Comparison of ENCODE assay signal across 10 mouse cellular contexts in genomic region chr9:68357231-68357630, GRCm38 (mm10).
A peak's percentile ranks its signal among the peaks of the same experiment; 100 is the strongest.
DNase-seq lines count a peak whose midpoint lies in the region; ATAC-seq and TF ChIP-seq lines count a peak whose summit lies in the region.
"Had no signal": no experiment of that assay in that cellular context is flagged by ENCODE, and none has a peak within 500 bp of the region (broad histone marks: within the 10 kb centered on the region; RNA-seq: fewer than 3 reads in every experiment).

No protein-coding gene starts in this region.

- H3K4me2 ChIP-seq in midbrain, embryonic 14.5 days (ENCODE audit: low read length), result no peak overlapping the region
- H3K4me2 ChIP-seq in midbrain, embryonic 15.5 days, result no peak overlapping the region
- no peak overlapping the region for H3K4me2 ChIP-seq in lung, postnatal 0 days (replicated peaks; ENCODE audit: low read depth, low read length)
- H3K4me2 ChIP-seq: liver, embryonic 12.5 days had no signal

- no peak overlapping the region for H3K4me3 ChIP-seq in midbrain, embryonic 14.5 days (replicated peaks; ENCODE audit: low read depth, low read length)
- no peak overlapping the region for H3K4me3 ChIP-seq in midbrain, embryonic 15.5 days
- no peak overlapping the region for H3K4me3 ChIP-seq in lung, postnatal 0 days (ENCODE audit: low read depth, low read length)
- H3K4me3 ChIP-seq: liver, embryonic 12.5 days had no signal

- TF ChIP-seq CTCF in lung, postnatal 0 days (IDR thresholded peaks at IDR 0.05), result no peak

- WGBS in midbrain, embryonic 14.5 days, result 68% methylated on average over 5 of the region's 5 CpGs
- 65% methylated on average over 5 of the region's 5 CpGs for WGBS in midbrain, embryonic 15.5 days
- 60% methylated on average over 5 of the region's 5 CpGs for WGBS in lung, postnatal 0 days

- H3K27me3 ChIP-seq in midbrain, embryonic 14.5 days (ENCODE audit: control insufficient read depth, insufficient read depth, low read length), result no peaks in the 10 kb centered on the region
- H3K27me3 ChIP-seq in midbrain, embryonic 15.5 days (replicated peaks), result no peaks in the 10 kb centered on the region
- H3K27me3 ChIP-seq in lung, postnatal 0 days (replicated peaks; ENCODE audit: insufficient read depth, low read length), result no peaks in the 10 kb centered on the region
- H3K27me3 ChIP-seq: liver, embryonic 12.5 days had no signal

- DNase-seq in adrenal gland, postnatal 25 days, result peak; percentile 14
- no peak for DNase-seq in adrenal gland, adult 2 months
- peak; percentile 15 for DNase-seq in midbrain, embryonic 14.5 days
- DNase-seq in gastrocnemius, postnatal 10 days, result peak; percentile 55
- peak; percentile 42 to 44 for DNase-seq in layer of hippocampus, postnatal 10 days (ENCODE audit: low spot score in 2 of 2)
- DNase-seq in thymus, postnatal 4 days, result no peak
- DNase-seq in lung, postnatal 0 days (ENCODE audit: low spot score), result no peak

- H3K4me1 ChIP-seq in midbrain, embryonic 14.5 days (ENCODE audit: control insufficient read depth, insufficient read depth, low read length), result no peaks in the 10 kb centered on the region
- H3K4me1 ChIP-seq in midbrain, embryonic 15.5 days, result no peaks in the 10 kb centered on the region
- no peaks in the 10 kb centered on the region for H3K4me1 ChIP-seq in lung, postnatal 0 days (ENCODE audit: insufficient read depth, low read depth, low read length)
- H3K4me1 ChIP-seq: liver, embryonic 12.5 days had no signal

- H3K27ac ChIP-seq in midbrain, embryonic 14.5 days (replicated peaks; ENCODE audit: low read depth, low read length), result no peak overlapping the region
- H3K27ac ChIP-seq in midbrain, embryonic 15.5 days, result no peak overlapping the region
- no peak overlapping the region for H3K27ac ChIP-seq in lung, postnatal 0 days (ENCODE audit: low read length)
- H3K27ac ChIP-seq: liver, embryonic 12.5 days had no signal

- no peak overlapping the region for H3K9ac ChIP-seq in midbrain, embryonic 14.5 days (replicated peaks; ENCODE audit: low read length)
- no peak overlapping the region for H3K9ac ChIP-seq in midbrain, embryonic 15.5 days
- H3K9ac ChIP-seq in lung, postnatal 0 days (replicated peaks; ENCODE audit: low read depth), result no peak overlapping the region
- H3K9ac ChIP-seq: liver, embryonic 12.5 days had no signal

- H3K36me3 ChIP-seq in midbrain, embryonic 14.5 days (ENCODE audit: control insufficient read depth, insufficient read depth, low read length), result no peaks in the 10 kb centered on the region
- no peaks in the 10 kb centered on the region for H3K36me3 ChIP-seq in midbrain, embryonic 15.5 days (replicated peaks)
- H3K36me3 ChIP-seq in lung, postnatal 0 days (ENCODE audit: insufficient read depth, low read length), result no peaks in the 10 kb centered on the region
- H3K36me3 ChIP-seq: liver, embryonic 12.5 days had no signal

- no peak for TF ChIP-seq EP300 in lung, postnatal 0 days (IDR thresholded peaks at IDR 0.05)

- no peaks in the 10 kb centered on the region for H3K9me3 ChIP-seq in midbrain, embryonic 14.5 days (ENCODE audit: control insufficient read depth, low read length)
- no peaks in the 10 kb centered on the region for H3K9me3 ChIP-seq in midbrain, embryonic 15.5 days
- H3K9me3 ChIP-seq in lung, postnatal 0 days (ENCODE audit: low read length), result no peaks in the 10 kb centered on the region
- H3K9me3 ChIP-seq: liver, embryonic 12.5 days had no signal

- no peak for ATAC-seq in midbrain, embryonic 14.5 days (ENCODE audit: low FRiP score, low TSS enrichment)
- ATAC-seq in midbrain, embryonic 15.5 days (replicated peaks), result no peak
- no peak for ATAC-seq in lung, postnatal 0 days
- ATAC-seq: liver, embryonic 12.5 days; midbrain, embryonic 16.5 days had no signal

Comparison
In these comparisons a context has a peak if more than half of its experiments do, and no peak if none do; other contexts are left out.
1. DNase-seq: peak in adrenal gland, postnatal 25 days (single experiment), midbrain, embryonic 14.5 days (single experiment), gastrocnemius, postnatal 10 days (single experiment) and layer of hippocampus, postnatal 10 days (2 of 2); none in adrenal gland, adult 2 months (single experiment), thymus, postnatal 4 days (single experiment) and lung, postnatal 0 days (single experiment).